Mouse (Mus musculus): ENCODE results near the gene Gas2l1. TPM values are rescaled to one million over a fixed set of nuclear protein-coding genes. Genes with fewer than 3 reads are reported as not detected.

Gene Gas2l1
- polyA plus RNA-seq, 1 experiment from 2014 or later: 34.4 TPM

GRCm38 (mm10) chr11:5017506-5017905 lies 47.6 kb downstream of the Gas2l1 start:
- Histone ChIP-seq H3K27me3 (ENCODE audit: low read depth, poor library complexity, severe bottlenecking) (no peaks in the 10 kb centered on the region), H3K9me3 (replicated peaks) (no peaks in the 10 kb centered on the region), H3K4me3 (no peak overlapping the region), H3K4me1 (no peaks in the 10 kb centered on the region), H3K36me3 (peaks cover 82% of the 10 kb centered on the region), H3K27ac (no peak overlapping the region)
- no peak for DNase-seq (ENCODE audit: low spot score)
- WGBS: 72% methylated on average over 6 of the region's 6 CpGs

GRCm38 (mm10) chr11:5016286-5016685 lies 48.8 kb downstream of the Gas2l1 start:
- DNase-seq (ENCODE audit: low spot score): no peak
- H3K9me3 ChIP-seq (replicated peaks): no peaks in the 10 kb centered on the region
- H3K4me3 ChIP-seq: no peak overlapping the region
- no peaks in the 10 kb centered on the region for H3K27me3 ChIP-seq (ENCODE audit: low read depth, poor library complexity, severe bottlenecking)
- whole genome bisulfite sequencing: 91% methylated on average over 5 of the region's 5 CpGs
- no peak overlapping the region for H3K27ac ChIP-seq
- no peaks in the 10 kb centered on the region for H3K4me1 ChIP-seq
- peaks cover 84% of the 10 kb centered on the region for H3K36me3 ChIP-seq

GRCm38 (mm10) chr11:5015720-5016119 lies 49.4 kb downstream of the Gas2l1 start:
- Histone ChIP-seq H3K36me3 (peaks cover 83% of the 10 kb centered on the region), H3K9me3 (replicated peaks) (no peaks in the 10 kb centered on the region), H3K27ac (no peak overlapping the region), H3K4me3 (no peak overlapping the region), H3K4me1 (no peaks in the 10 kb centered on the region), H3K27me3 (ENCODE audit: low read depth, poor library complexity, severe bottlenecking) (no peaks in the 10 kb centered on the region)
- DNase-seq (ENCODE audit: low spot score): peak; percentile 35
- 64% methylated on average over 2 of the region's 2 CpGs for WGBS

GRCm38 (mm10) chr11:5012213-5012715 lies 52.9 kb downstream of the Gas2l1 start:
- 89% methylated on average over 5 of the region's 5 CpGs for WGBS
- peaks cover 56% of the 10 kb centered on the region for H3K36me3 ChIP-seq
- no peak for DNase-seq (ENCODE audit: low spot score)
- H3K4me1 ChIP-seq: no peaks in the 10 kb centered on the region
- no peaks in the 10 kb centered on the region for H3K9me3 ChIP-seq (replicated peaks)
- no peak overlapping the region for H3K4me3 ChIP-seq
- H3K27me3 ChIP-seq (ENCODE audit: low read depth, poor library complexity, severe bottlenecking): no peaks in the 10 kb centered on the region
- H3K27ac ChIP-seq: no peak overlapping the region

- no peak for DNase-seq (ENCODE audit: low spot score)
- H3K9me3 ChIP-seq (replicated peaks): no peaks in the 10 kb centered on the region
- no peaks in the 10 kb centered on the region for H3K4me1 ChIP-seq
- H3K27me3 ChIP-seq (ENCODE audit: low read depth, poor library complexity, severe bottlenecking): no peaks in the 10 kb centered on the region
- H3K36me3 ChIP-seq: peaks cover 48% of the 10 kb centered on the region
- no peak overlapping the region for H3K4me3 ChIP-seq
- no peak overlapping the region for H3K27ac ChIP-seq
- WGBS: 86% methylated on average over 1 of the region's 1 CpGs
These were observed 53.6 kb downstream of the Gas2l1 start for GRCm38 (mm10) chr11:5011480-5011879.

- Histone ChIP-seq H3K27me3 (ENCODE audit: low read depth, poor library complexity, severe bottlenecking) (no peaks in the 10 kb centered on the region), H3K4me1 (no peaks in the 10 kb centered on the region), H3K27ac (no peak overlapping the region), H3K4me3 (no peak overlapping the region), H3K9me3 (replicated peaks) (no peaks in the 10 kb centered on the region), H3K36me3 (peaks cover 36% of the 10 kb centered on the region)
- WGBS: 92% methylated on average over 1 of the region's 1 CpGs
- DNase-seq (ENCODE audit: low spot score): no peak
These were observed 54.9 kb downstream of the Gas2l1 start for GRCm38 (mm10) chr11:5010205-5010604.

GRCm38 (mm10) chr11:5009354-5010074 lies 55.6 kb downstream of the Gas2l1 start:
- Histone ChIP-seq H3K9me3 (replicated peaks) (no peaks in the 10 kb centered on the region), H3K27me3 (ENCODE audit: low read depth, poor library complexity, severe bottlenecking) (no peaks in the 10 kb centered on the region), H3K36me3 (peaks cover 30% of the 10 kb centered on the region), H3K4me3 (no peak overlapping the region), H3K27ac (no peak overlapping the region), H3K4me1 (no peaks in the 10 kb centered on the region)
- WGBS: 88% methylated on average over 3 of the region's 3 CpGs
- no peak for DNase-seq (ENCODE audit: low spot score)

GRCm38 (mm10) chr11:5008867-5009266 lies 56.3 kb downstream of the Gas2l1 start:
- Histone ChIP-seq H3K27ac (no peak overlapping the region), H3K27me3 (ENCODE audit: low read depth, poor library complexity, severe bottlenecking) (no peaks in the 10 kb centered on the region), H3K9me3 (replicated peaks) (no peaks in the 10 kb centered on the region), H3K4me3 (no peak overlapping the region), H3K36me3 (peaks cover 24% of the 10 kb centered on the region), H3K4me1 (no peaks in the 10 kb centered on the region)
- 89% methylated on average over 3 of the region's 3 CpGs for WGBS
- DNase-seq (ENCODE audit: low spot score): no peak

- H3K27me3 ChIP-seq (ENCODE audit: low read depth, poor library complexity, severe bottlenecking): no peaks in the 10 kb centered on the region
These were observed 57.9 kb downstream of the Gas2l1 start for GRCm38 (mm10) chr11:5007186-5007585.

GRCm38 (mm10) chr11:5005528-5005927 lies 59.6 kb downstream of the Gas2l1 start:
- WGBS: 90% methylated on average over 2 of the region's 2 CpGs
- no peak for DNase-seq (ENCODE audit: low spot score)
- Histone ChIP-seq H3K27ac (no peak overlapping the region), H3K36me3 (peaks cover 25% of the 10 kb centered on the region), H3K4me1 (no peaks in the 10 kb centered on the region), H3K4me3 (no peak overlapping the region), H3K27me3 (ENCODE audit: low read depth, poor library complexity, severe bottlenecking) (no peaks in the 10 kb centered on the region), H3K9me3 (replicated peaks) (no peaks in the 10 kb centered on the region)

More at GRCm38 (mm10) chr11:5007186-5007585, 57.9 kb downstream of the Gas2l1 start:
- Histone ChIP-seq H3K27ac (no peak overlapping the region), H3K36me3 (peaks cover 25% of the 10 kb centered on the region), H3K9me3 (replicated peaks) (no peaks in the 10 kb centered on the region), H3K4me3 (no peak overlapping the region), H3K4me1 (no peaks in the 10 kb centered on the region)
- DNase-seq (ENCODE audit: low spot score): no peak
- 95% methylated on average over 1 of the region's 1 CpGs for WGBS

Small RNA genes lying within 50 kb of the gene (microRNA-seq; reads per million reads assigned to microRNA genes)
- gene Gm47296: 2.1 reads per million

Other genes starting within 250 kb of the Gas2l1 start
- gene Nf2, start 215.8 kb downstream of the Gas2l1 start, polyA plus RNA-seq (2016; fragmentation: Nextera tagmentation; extraction: Ambion mirVana): 61.4 and 63.8 TPM in 2 replicates
- 75.9 and 84.2 TPM in 2 replicates for gene Nipsnap1, start 191.4 kb downstream of the Gas2l1 start, polyA plus RNA-seq (2016; fragmentation: Nextera tagmentation; extraction: Ambion mirVana)
- 46.3 and 47.5 TPM in 2 replicates for gene Thoc5, start 170.0 kb downstream of the Gas2l1 start, polyA plus RNA-seq (2016; fragmentation: Nextera tagmentation; extraction: Ambion mirVana)
- 0.08 TPM in 1 of 2 replicates, not detected in the other for gene Nefh, start 117.3 kb downstream of the Gas2l1 start, polyA plus RNA-seq (2016; fragmentation: Nextera tagmentation; extraction: Ambion mirVana)
- gene Ap1b1, start 78.5 kb downstream of the Gas2l1 start, polyA plus RNA-seq (2016; fragmentation: Nextera tagmentation; extraction: Ambion mirVana): 49.2 and 60.2 TPM in 2 replicates
- 0.34 and 0.51 TPM in 2 replicates for gene Rasl10a, start 7.2 kb downstream of the Gas2l1 start, polyA plus RNA-seq (2016; fragmentation: Nextera tagmentation; extraction: Ambion mirVana)
- 29.0 and 31.6 TPM in 2 replicates for gene Rhbdd3, start 33.6 kb upstream of the Gas2l1 start, polyA plus RNA-seq (2016; fragmentation: Nextera tagmentation; extraction: Ambion mirVana)
- gene Ewsr1, start 33.9 kb upstream of the Gas2l1 start, polyA plus RNA-seq (2016; fragmentation: Nextera tagmentation; extraction: Ambion mirVana): 893 and 996 TPM in 2 replicates
- 12.1 and 12.3 TPM in 2 replicates for gene Emid1, start 86.9 kb upstream of the Gas2l1 start, polyA plus RNA-seq (2016; fragmentation: Nextera tagmentation; extraction: Ambion mirVana)
- 16.8 and 17.8 TPM in 2 replicates for gene Kremen1, start 196.2 kb upstream of the Gas2l1 start, polyA plus RNA-seq (2016; fragmentation: Nextera tagmentation; extraction: Ambion mirVana)